ENCODE assay signal across 9 mouse cellular contexts in genomic region chr1:119051938-119052551, GRCm38 (mm10). TPM values are rescaled to one million over a fixed set of nuclear protein-coding genes. Genes with fewer than 3 reads are reported as not detected.
DNase-seq lines count a peak whose midpoint lies in the region; ATAC-seq and TF ChIP-seq lines count a peak whose summit lies in the region.
"Had no signal": no experiment of that assay in that cellular context is flagged by ENCODE, and none has a peak within 500 bp of the region (broad histone marks: within the 10 kb centered on the region; RNA-seq: fewer than 3 reads in every experiment).

No protein-coding gene starts in this region.

- TF ChIP-seq CTCF in cortical plate, adult 2 months (IDR thresholded peaks at IDR 0.05; ENCODE audit: extremely low read depth, insufficient read depth, low read length): no peak

- intact Hi-C loops in heart, postnatal 10 days (cut with DNase I): loop anchor here (5.0 to 10.0 kb wide), 2 partner anchors 75 to 177 kb away; no protein-coding TSS in a partner anchor

- peak overlapping the region; percentile 57 for H3K4me2 ChIP-seq in kidney, embryonic 14.5 days (replicated peaks; ENCODE audit: low read depth, low read length)

- H3K9me3 ChIP-seq in kidney, embryonic 14.5 days (ENCODE audit: control insufficient read depth, low read length): no peaks in the 10 kb centered on the region
- H3K9me3 ChIP-seq in midbrain, embryonic 10.5 days (replicated peaks): no peaks in the 10 kb centered on the region

- peak; percentile 8; the same call in 1 of the 2 replicates for ATAC-seq in kidney, embryonic 14.5 days (ENCODE audit: low FRiP score, low TSS enrichment)
- ATAC-seq in inflammation-experienced regulatory T-cells, adult 6 months: no peak
- ATAC-seq: Patski had no signal

- H3K27ac ChIP-seq in kidney, embryonic 14.5 days (ENCODE audit: low read depth, low read length): peak overlapping the region; percentile 84; the same call in 1 of the 2 replicates
- H3K27ac ChIP-seq in cortical plate, adult 2 months (ENCODE audit: insufficient read depth, low read length): no peak overlapping the region; the same call in 1 of the 2 replicates
- H3K27ac ChIP-seq in midbrain, embryonic 10.5 days (replicated peaks): peak overlapping the region; percentile 95

- TF ChIP-seq POLR2A in cortical plate, adult 2 months (IDR thresholded peaks at IDR 0.05; ENCODE audit: extremely low read depth, insufficient read depth, low read length): no peak

- H3K4me3 ChIP-seq in kidney, embryonic 14.5 days (ENCODE audit: low read length): peak overlapping the region; percentile 59
- peak overlapping the region; percentile 32 for H3K4me3 ChIP-seq in cortical plate, adult 2 months (ENCODE audit: insufficient read depth, low read length)
- H3K4me3 ChIP-seq in midbrain, embryonic 10.5 days: peak overlapping the region; percentile 75

- H3K36me3 ChIP-seq in kidney, embryonic 14.5 days (ENCODE audit: control insufficient read depth, insufficient read depth, low read length): no peaks in the 10 kb centered on the region
- no peaks in the 10 kb centered on the region; the same call in 1 of the 2 replicates for H3K36me3 ChIP-seq in midbrain, embryonic 10.5 days

- peaks cover 15% of the 10 kb centered on the region for H3K27me3 ChIP-seq in kidney, embryonic 14.5 days (ENCODE audit: control insufficient read depth, insufficient read depth, low read length)
- peaks cover 53% of the 10 kb centered on the region for H3K27me3 ChIP-seq in midbrain, embryonic 10.5 days (ENCODE audit: low read depth, poor library complexity, severe bottlenecking)

- DNase-seq in kidney, postnatal 14 days: no peak
- DNase-seq in heart, postnatal 10 days: peak; percentile 23 to 31
- peak; percentile 61 for DNase-seq in midbrain, embryonic 10.5 days (ENCODE audit: low spot score)
- DNase-seq in B cell, adult 2 months: no peak
- no peak for DNase-seq in adrenal gland, adult 2 months

- 2% methylated on average over 21 of the region's 21 CpGs for WGBS in kidney, embryonic 14.5 days
- under 1% methylated on average over 21 of the region's 21 CpGs for WGBS in midbrain, embryonic 10.5 days

- peaks cover 19% of the 10 kb centered on the region for H3K4me1 ChIP-seq in kidney, embryonic 14.5 days (ENCODE audit: control insufficient read depth, insufficient read depth, low read length)
- H3K4me1 ChIP-seq in cortical plate, adult 2 months (ENCODE audit: control insufficient read depth, insufficient read depth, low read length): no peaks in the 10 kb centered on the region; the same call in 1 of the 2 replicates
- peaks cover 83% of the 10 kb centered on the region for H3K4me1 ChIP-seq in midbrain, embryonic 10.5 days

- peak overlapping the region; percentile 70 for H3K9ac ChIP-seq in kidney, embryonic 14.5 days (ENCODE audit: low read depth, low read length)

RNA-seq across cellular contexts. Expression of gene Gli2, which starts 1.4 kb away (rescaled TPM):
- polyA plus RNA-seq in kidney, embryonic 14.5 days (2014; fragmentation: Nextera tagmentation; extraction: Ambion mirVana): 8.2 and 10.3 TPM in 2 replicates
- polyA plus RNA-seq in cortical plate, adult 2 months (2012; rRNA removed): 1.6 and 1.8 TPM in 2 replicates
- 1 to 10 TPM; 3.8 to 4.2 TPM for total RNA-seq in heart, postnatal 10 days (2021)
- polyA plus RNA-seq in midbrain, embryonic 10.5 days (2016; fragmentation: Nextera tagmentation; extraction: Ambion mirVana): 8.9 and 9.9 TPM in 2 replicates
- polyA plus RNA-seq in inflammation-experienced regulatory T-cells, adult 6 months (2017; shearing (Covaris generic)): not detected
- 1 to 10 TPM; 1.0 to 1.5 TPM for total RNA-seq in adrenal gland, adult 2 months (2021)
- polyA plus RNA-seq in adrenal gland, adult 2 months (2012; rRNA removed): 1.2 and 1.6 TPM in 2 replicates

Comparison
In these comparisons a context has a peak if more than half of its experiments do, and no peak if none do; other contexts are left out.
1. DNase-seq: peak in heart, postnatal 10 days (2 of 2) and midbrain, embryonic 10.5 days (single experiment); none in kidney, postnatal 14 days (single experiment), B cell, adult 2 months (0 of 2) and adrenal gland, adult 2 months (single experiment).
2. Peak in every context shown above with its lines, with median percentiles within 50 percentile points of each other: H3K4me3 ChIP-seq.